Mouse (Mus musculus): ENCODE results near the gene Lrcol1.
A peak's percentile ranks its signal among the peaks of the same experiment; 100 is the strongest.

Lrcol1 gene

GRCm38 (mm10) chr5:110386371-110387330 lies 42.1 kb downstream of the Lrcol1 start:
- peak; percentile 82 for DNase-seq (ENCODE audit: low spot score)

GRCm38 (mm10) chr5:110387332-110387731 lies 42.8 kb downstream of the Lrcol1 start:
- no peak for DNase-seq (ENCODE audit: low spot score)

- DNase-seq (ENCODE audit: low spot score): no peak
These were observed 46.1 kb downstream of the Lrcol1 start for GRCm38 (mm10) chr5:110390631-110391030.

- DNase-seq (ENCODE audit: low spot score): no peak
These were observed 48.2 kb downstream of the Lrcol1 start for GRCm38 (mm10) chr5:110392727-110393126.

GRCm38 (mm10) chr5:110395006-110395661 lies 50.6 kb downstream of the Lrcol1 start:
- no peak for DNase-seq (ENCODE audit: low spot score)

GRCm38 (mm10) chr5:110401101-110401500 lies 56.6 kb downstream of the Lrcol1 start:
- no peak for DNase-seq (ENCODE audit: low spot score)

- no peak for DNase-seq (ENCODE audit: low spot score)
These were observed 58.0 kb downstream of the Lrcol1 start for GRCm38 (mm10) chr5:110402557-110402956.

GRCm38 (mm10) chr5:110403931-110404330 lies 59.4 kb downstream of the Lrcol1 start:
- DNase-seq (ENCODE audit: low spot score): no peak

Measured in embryo, embryonic 10 days (tissue).